Mouse (Mus musculus): ENCODE results near the gene Sema5a.

Sema5a gene

GRCm38 (mm10) chr15:32370914-32371313, 126.3 kb downstream of the Sema5a start:
- DNase-seq (ENCODE audit: low spot score) = no peak

- DNase-seq (ENCODE audit: low spot score) = no peak
Observed at GRCm38 (mm10) chr15:32371385-32371784, 126.8 kb downstream of the Sema5a start.

GRCm38 (mm10) chr15:32376326-32376725, 131.7 kb downstream of the Sema5a start:
- no peak for DNase-seq (ENCODE audit: low spot score)

GRCm38 (mm10) chr15:32377781-32378180, 133.2 kb downstream of the Sema5a start:
- no peak for DNase-seq (ENCODE audit: low spot score)

GRCm38 (mm10) chr15:32380311-32380710, 135.7 kb downstream of the Sema5a start:
- DNase-seq (ENCODE audit: low spot score) = no peak

GRCm38 (mm10) chr15:32382930-32383481, 138.4 kb downstream of the Sema5a start:
- DNase-seq (ENCODE audit: low spot score) = no peak

- no peak for DNase-seq (ENCODE audit: low spot score)
Observed at GRCm38 (mm10) chr15:32396241-32396890, 151.8 kb downstream of the Sema5a start.

- no peak for DNase-seq (ENCODE audit: low spot score)
Observed at GRCm38 (mm10) chr15:32397064-32397463, 152.5 kb downstream of the Sema5a start.

- no peak for DNase-seq (ENCODE audit: low spot score)
Observed at GRCm38 (mm10) chr15:32398721-32399120, 154.1 kb downstream of the Sema5a start.

- DNase-seq (ENCODE audit: low spot score) = no peak
Observed at GRCm38 (mm10) chr15:32401909-32402527, 157.4 kb downstream of the Sema5a start.

GRCm38 (mm10) chr15:32403321-32403720, 158.7 kb downstream of the Sema5a start:
- no peak for DNase-seq (ENCODE audit: low spot score)

- no peak for DNase-seq (ENCODE audit: low spot score)
Observed at GRCm38 (mm10) chr15:32406436-32406835, 161.8 kb downstream of the Sema5a start.

GRCm38 (mm10) chr15:32407766-32408165, 163.2 kb downstream of the Sema5a start:
- no peak for DNase-seq (ENCODE audit: low spot score)

- DNase-seq (ENCODE audit: low spot score) = no peak
Observed at GRCm38 (mm10) chr15:32416291-32416690, 171.7 kb downstream of the Sema5a start.

- no peak for DNase-seq (ENCODE audit: low spot score)
Observed at GRCm38 (mm10) chr15:32422631-32423030, 178.0 kb downstream of the Sema5a start.

GRCm38 (mm10) chr15:32423061-32423460, 178.5 kb downstream of the Sema5a start:
- no peak for DNase-seq (ENCODE audit: low spot score)

- no peak for DNase-seq (ENCODE audit: low spot score)
Observed at GRCm38 (mm10) chr15:32427188-32427924, 182.7 kb downstream of the Sema5a start.

GRCm38 (mm10) chr15:32432927-32433832, 188.6 kb downstream of the Sema5a start:
- no peak for DNase-seq (ENCODE audit: low spot score)

- DNase-seq (ENCODE audit: low spot score) = no peak
Observed at GRCm38 (mm10) chr15:32433833-32434155, 189.2 kb downstream of the Sema5a start.

GRCm38 (mm10) chr15:32434274-32434673, 189.7 kb downstream of the Sema5a start:
- no peak for DNase-seq (ENCODE audit: low spot score)

GRCm38 (mm10) chr15:32437654-32438053, 193.0 kb downstream of the Sema5a start:
- DNase-seq (ENCODE audit: low spot score) = peak; percentile 44

- DNase-seq (ENCODE audit: low spot score) = no peak
Observed at GRCm38 (mm10) chr15:32442745-32443144, 198.1 kb downstream of the Sema5a start.
